8 mouse cellular contexts compared by ENCODE assay signal in genomic region chr11:3371599-3372295, GRCm38 (mm10). TPM values are rescaled to one million over a fixed set of nuclear protein-coding genes. Genes with fewer than 3 reads are reported as not detected.
DNase-seq lines count a peak whose midpoint lies in the region; ATAC-seq lines count a peak whose summit lies in the region.

No protein-coding gene starts in this region.

- WGBS in heart, embryonic 14.5 days, result 24% methylated on average over 7 of the region's 7 CpGs
- WGBS in hindbrain, embryonic 12.5 days, result 21% methylated on average over 7 of the region's 7 CpGs
- WGBS in midbrain, embryonic 12.5 days, result 21% methylated on average over 7 of the region's 7 CpGs

- H3K4me1 ChIP-seq in heart, embryonic 14.5 days (ENCODE audit: control insufficient read depth in 2 of 2, insufficient read depth in 2 of 2, low read length in 2 of 2), result peaks cover 42 to 64% of the 10 kb centered on the region in 2 experiments
- H3K4me1 ChIP-seq in hindbrain, embryonic 12.5 days, result peaks cover 48% of the 10 kb centered on the region
- H3K4me1 ChIP-seq in midbrain, embryonic 12.5 days, result peaks cover 52% of the 10 kb centered on the region

- H3K27ac ChIP-seq in heart, embryonic 14.5 days (replicated peaks in 1 of 2; ENCODE audit: control insufficient read depth in 1 of 2, insufficient read depth in 1 of 2, low read depth in 2 of 2, low read length in 2 of 2), result peak overlapping the region; percentile 46 to 84
- peak overlapping the region; percentile 94 for H3K27ac ChIP-seq in hindbrain, embryonic 12.5 days
- H3K27ac ChIP-seq in midbrain, embryonic 12.5 days (replicated peaks), result peak overlapping the region; percentile 80

- intact Hi-C loops in heart, postnatal 36 days (cut with DNase I), result no loop called here

- H3K4me2 ChIP-seq in heart, embryonic 14.5 days (ENCODE audit: low read length), result peak overlapping the region; percentile 70
- peak overlapping the region; percentile 74 for H3K4me2 ChIP-seq in hindbrain, embryonic 12.5 days (replicated peaks)
- H3K4me2 ChIP-seq in midbrain, embryonic 12.5 days (replicated peaks), result peak overlapping the region; percentile 72

- H3K9me3 ChIP-seq in heart, embryonic 14.5 days (ENCODE audit: control insufficient read depth, low read length), result no peaks in the 10 kb centered on the region
- no peaks in the 10 kb centered on the region for H3K9me3 ChIP-seq in hindbrain, embryonic 12.5 days (replicated peaks)
- H3K9me3 ChIP-seq in midbrain, embryonic 12.5 days, result no peaks in the 10 kb centered on the region

- no peak for DNase-seq in heart, postnatal 36 days
- DNase-seq in B cell, adult 2 months, result no peak
- no peak for DNase-seq in thymus, postnatal 25 days
- DNase-seq in spleen, postnatal 36 days (ENCODE audit: low spot score in 2 of 2), result no peak

- H3K36me3 ChIP-seq in heart, embryonic 14.5 days (ENCODE audit: control insufficient read depth, insufficient read depth, low read length), result no peaks in the 10 kb centered on the region
- H3K36me3 ChIP-seq in hindbrain, embryonic 12.5 days, result no peaks in the 10 kb centered on the region
- no peaks in the 10 kb centered on the region for H3K36me3 ChIP-seq in midbrain, embryonic 12.5 days

- peak overlapping the region; percentile 73 for H3K9ac ChIP-seq in heart, embryonic 14.5 days (ENCODE audit: low read length)
- peak overlapping the region; percentile 84 for H3K9ac ChIP-seq in hindbrain, embryonic 12.5 days
- H3K9ac ChIP-seq in midbrain, embryonic 12.5 days (replicated peaks), result peak overlapping the region; percentile 75

- no peak for ATAC-seq in heart, embryonic 14.5 days (ENCODE audit: insufficient number of reproducible peaks, insufficient read depth, low FRiP score, low read depth)
- peak; percentile 20 for ATAC-seq in common myeloid progenitor, adult 5-6 weeks (replicated peaks; ENCODE audit: low read depth, poor library complexity, severe bottlenecking)
- ATAC-seq in hindbrain, embryonic 12.5 days (ENCODE audit: low FRiP score), result peak; percentile 59; the same call in 1 of the 2 replicates
- ATAC-seq in midbrain, embryonic 12.5 days (ENCODE audit: low FRiP score, low read depth), result peak; percentile 19

- no peaks in the 10 kb centered on the region for H3K27me3 ChIP-seq in heart, embryonic 14.5 days (ENCODE audit: control insufficient read depth, insufficient read depth, low read length)
- H3K27me3 ChIP-seq in hindbrain, embryonic 12.5 days, result no peaks in the 10 kb centered on the region
- no peaks in the 10 kb centered on the region for H3K27me3 ChIP-seq in midbrain, embryonic 12.5 days

- peak overlapping the region; percentile 47 to 59 for H3K4me3 ChIP-seq in heart, embryonic 14.5 days (ENCODE audit: control insufficient read depth in 1 of 2, insufficient read depth in 1 of 2, low read depth in 1 of 2, low read length in 2 of 2)
- H3K4me3 ChIP-seq in hindbrain, embryonic 12.5 days, result peak overlapping the region; percentile 64
- peak overlapping the region; percentile 59 for H3K4me3 ChIP-seq in midbrain, embryonic 12.5 days

RNA-seq across cellular contexts. Expression of gene Limk2, which starts 37.2 kb away (rescaled TPM):
- polyA plus RNA-seq in heart, embryonic 14.5 days (2014; fragmentation: Nextera tagmentation; extraction: Ambion mirVana), result 58.1 and 60.3 TPM in 2 replicates
- 10 to 100 TPM; 17.6 to 24.8 TPM for total RNA-seq in heart, postnatal 36 days (2021)
- 13.8 and 28.4 TPM in 2 replicates for total RNA-seq in common myeloid progenitor, adult 5-6 weeks (2017)
- 114 and 116 TPM in 2 replicates for polyA plus RNA-seq in hindbrain, embryonic 12.5 days (2016; fragmentation: Nextera tagmentation; extraction: Ambion mirVana)
- 94.3 and 102 TPM in 2 replicates for polyA plus RNA-seq in midbrain, embryonic 12.5 days (2016; fragmentation: Nextera tagmentation; extraction: Ambion mirVana)

RNA-seq across cellular contexts. Expression of gene Pik3ip1, which starts 41.5 kb away (rescaled TPM):
- polyA plus RNA-seq in heart, embryonic 14.5 days (2014; fragmentation: Nextera tagmentation; extraction: Ambion mirVana), result 32.2 TPM in 2 replicates
- total RNA-seq in heart, postnatal 36 days (2021), result 10 to 100 TPM; 49.4 to 66.2 TPM
- total RNA-seq in common myeloid progenitor, adult 5-6 weeks (2017), result 26.5 and 33.6 TPM in 2 replicates
- polyA plus RNA-seq in hindbrain, embryonic 12.5 days (2016; fragmentation: Nextera tagmentation; extraction: Ambion mirVana), result 19.9 and 22.0 TPM in 2 replicates
- polyA plus RNA-seq in midbrain, embryonic 12.5 days (2016; fragmentation: Nextera tagmentation; extraction: Ambion mirVana), result 17.3 TPM in 2 replicates
